ENCODE assay signal across 13 mouse cellular contexts in the genomic region with DNA sequence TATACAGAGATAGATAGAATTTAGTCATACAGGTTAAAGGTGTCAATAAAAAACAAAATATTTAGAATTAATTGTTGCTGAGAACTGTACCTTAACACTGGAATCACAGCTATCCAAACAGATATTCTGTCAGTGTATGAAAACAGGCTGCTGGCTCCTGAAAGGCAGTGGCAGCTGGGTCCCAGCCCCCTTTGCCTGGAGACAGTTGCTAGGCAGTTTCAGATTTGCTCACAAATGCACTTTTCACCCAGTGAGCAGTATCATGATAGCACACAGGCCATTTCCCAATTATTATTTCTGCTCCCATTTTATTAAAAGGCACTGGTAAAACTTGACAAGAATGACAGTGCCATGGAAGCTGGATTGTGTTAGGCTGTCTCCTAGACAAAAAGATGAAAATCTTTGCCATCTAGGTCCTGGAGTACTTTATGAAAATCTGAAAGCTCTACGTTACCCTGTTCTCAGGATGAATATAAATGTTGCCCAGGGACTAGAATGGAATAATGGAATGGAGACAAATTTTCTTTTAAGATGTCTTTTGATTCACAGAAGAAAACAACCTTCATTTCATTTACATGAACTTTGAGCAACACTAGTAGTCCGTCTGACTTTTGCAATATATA. TPM values are rescaled to one million over a fixed set of nuclear protein-coding genes. Genes with fewer than 3 reads are reported as not detected.
DNase-seq lines count a peak whose midpoint lies in the region; ATAC-seq and TF ChIP-seq lines count a peak whose summit lies in the region.
"Had no signal": no experiment of that assay in that cellular context is flagged by ENCODE, and none has a peak within 500 bp of the region (broad histone marks: within the 10 kb centered on the region; RNA-seq: fewer than 3 reads in every experiment).

No protein-coding gene starts in this region.

- TF ChIP-seq POLR2A in myocyte (IDR thresholded peaks at IDR 0.05; ENCODE audit: insufficient read length, low read depth) = no peak

- H3ac ChIP-seq in myocyte (ENCODE audit: control insufficient read depth, insufficient read length) = no peak overlapping the region

- TF ChIP-seq CTCF in hindbrain, postnatal 0 days (IDR thresholded peaks at IDR 0.05; ENCODE audit: low read depth) = no peak

- H3K4me2 ChIP-seq in heart, embryonic 11.5 days = no peak overlapping the region
- H3K4me2 ChIP-seq in hindbrain, postnatal 0 days (ENCODE audit: low read depth, low read length) = no peak overlapping the region
- H3K4me2 ChIP-seq in myocyte (ENCODE audit: low read depth) = no peak overlapping the region
- H3K4me2 ChIP-seq: embryonic facial prominence, embryonic 12.5 days had no signal

- no peaks in the 10 kb centered on the region for H3K9me3 ChIP-seq in heart, embryonic 11.5 days (replicated peaks; ENCODE audit: control insufficient read depth, low read length)
- no peaks in the 10 kb centered on the region for H3K9me3 ChIP-seq in hindbrain, postnatal 0 days (ENCODE audit: low read length)
- H3K9me3 ChIP-seq: embryonic facial prominence, embryonic 12.5 days had no signal

- H3K36me3 ChIP-seq in heart, embryonic 11.5 days (ENCODE audit: control insufficient read depth, insufficient read depth, low read length) = no peaks in the 10 kb centered on the region
- H3K36me3 ChIP-seq in hindbrain, postnatal 0 days (ENCODE audit: insufficient read depth, low read length) = no peaks in the 10 kb centered on the region
- H3K36me3 ChIP-seq in myocyte (ENCODE audit: control insufficient read depth, insufficient read depth) = no peaks in the 10 kb centered on the region
- H3K36me3 ChIP-seq: embryonic facial prominence, embryonic 12.5 days had no signal

- 81% methylated on average over 2 of the region's 2 CpGs for WGBS in heart, embryonic 11.5 days (ENCODE audit: insufficient replicate concordance)
- WGBS in hindbrain, postnatal 0 days = 59% methylated on average over 2 of the region's 2 CpGs

- no peak overlapping the region for H3K4me3 ChIP-seq in heart, embryonic 11.5 days (ENCODE audit: low read depth, low read length)
- H3K4me3 ChIP-seq in hindbrain, postnatal 0 days (ENCODE audit: low read length) = no peak overlapping the region
- no peak overlapping the region for H3K4me3 ChIP-seq in myocyte
- H3K4me3 ChIP-seq: embryonic facial prominence, embryonic 12.5 days had no signal

- no peak for ATAC-seq in heart, embryonic 11.5 days (replicated peaks; ENCODE audit: insufficient number of reproducible peaks, low FRiP score, low TSS enrichment)
- ATAC-seq in hindbrain, postnatal 0 days = peak; percentile 84

- H3K27ac ChIP-seq in heart, embryonic 11.5 days (ENCODE audit: low read depth, low read length) = no peak overlapping the region
- H3K27ac ChIP-seq in hindbrain, postnatal 0 days = no peak overlapping the region
- H3K27ac ChIP-seq: embryonic facial prominence, embryonic 12.5 days; kidney, postnatal 0 days had no signal

- H3K9ac ChIP-seq in heart, embryonic 11.5 days (ENCODE audit: low read depth, low read length) = no peak overlapping the region
- H3K9ac ChIP-seq in hindbrain, postnatal 0 days (replicated peaks; ENCODE audit: low read length) = no peak overlapping the region
- H3K9ac ChIP-seq: embryonic facial prominence, embryonic 12.5 days had no signal

- H3K4me1 ChIP-seq in heart, embryonic 11.5 days (ENCODE audit: control insufficient read depth, insufficient read depth, low read length) = no peaks in the 10 kb centered on the region
- H3K4me1 ChIP-seq in hindbrain, postnatal 0 days (ENCODE audit: insufficient read depth, low read length) = no peaks in the 10 kb centered on the region
- H3K4me1 ChIP-seq: embryonic facial prominence, embryonic 12.5 days had no signal

- H3K79me2 ChIP-seq in myocyte (ENCODE audit: control insufficient read depth, insufficient read depth) = no peaks in the 10 kb centered on the region

- DNase-seq in heart, adult 11 months = peak; percentile 87
- peak; percentile 32 for DNase-seq in embryo, embryonic 11 days
- peak; percentile 72 for DNase-seq in hindbrain, postnatal 0 days (ENCODE audit: low spot score)
- no peak for DNase-seq in kidney, adult 8-10 months
- DNase-seq in ovary, postnatal 14 days (ENCODE audit: low spot score) = no peak
- DNase-seq in kidney, adult 18-20 months = no peak
- DNase-seq: gastrocnemius, postnatal 25 days; liver; lung, postnatal 4 days had no signal

- H3K27me3 ChIP-seq in heart, embryonic 11.5 days (ENCODE audit: control insufficient read depth, insufficient read depth, low read length) = no peaks in the 10 kb centered on the region
- no peaks in the 10 kb centered on the region for H3K27me3 ChIP-seq in hindbrain, postnatal 0 days (ENCODE audit: insufficient read depth, low read length)
- no peaks in the 10 kb centered on the region for H3K27me3 ChIP-seq in myocyte (ENCODE audit: control insufficient read depth, insufficient read depth, insufficient read length)
- H3K27me3 ChIP-seq: embryonic facial prominence, embryonic 12.5 days had no signal

TF ChIP-seq in myocyte, 11 proteins besides CTCF, POLR2A, EP300 and RAD21:
- TF ChIP-seq TCF12 (IDR thresholded peaks at IDR 0.05; ENCODE audit: insufficient read depth, poor library complexity, severe bottlenecking) = no peak
- TF ChIP-seq USF1 (IDR thresholded peaks at IDR 0.05; ENCODE audit: low read depth) = no peak
- peak in 2 of 3 experiments; percentile 10 to 24 for TF ChIP-seq MYOD1 (IDR thresholded peaks at IDR 0.05; ENCODE audit: control insufficient read depth in 1 of 3, insufficient read length in 2 of 3, low read depth in 2 of 3)
- TF ChIP-seq E2F4 (IDR thresholded peaks at IDR 0.05; ENCODE audit: insufficient read depth) = no peak
- TF ChIP-seq REST (IDR thresholded peaks at IDR 0.05; ENCODE audit: insufficient read depth, insufficient read length) = no peak
- TF ChIP-seq CEBPB (IDR thresholded peaks at IDR 0.05; ENCODE audit: insufficient read depth, poor library complexity, severe bottlenecking) = no peak

RNA-seq across cellular contexts. Expression of gene 1700019D03Rik, which starts 48.0 kb away (rescaled TPM):
- polyA plus RNA-seq in heart, embryonic 11.5 days (2014; fragmentation: Nextera tagmentation; extraction: Ambion mirVana) = 0.72 and 0.90 TPM in 2 replicates
- 2.8 and 6.4 TPM in 2 replicates for total RNA-seq in hindbrain, postnatal 0 days (2014; rRNA removed)
- polyA plus RNA-seq in hindbrain, postnatal 0 days (2015; fragmentation: Nextera tagmentation; extraction: Ambion mirVana) = 5.5 and 7.1 TPM in 2 replicates
- polyA plus RNA-seq in myocyte (2012; fragmentation: generic; extraction: Trizol) = 0.01 TPM

Comparison
In these comparisons a context has a peak if more than half of its experiments do, and no peak if none do; other contexts are left out.
1. DNase-seq: peak in heart, adult 11 months (single experiment), embryo, embryonic 11 days (single experiment) and hindbrain, postnatal 0 days (single experiment); none in kidney, adult 8-10 months (0 of 2), ovary, postnatal 14 days (single experiment) and kidney, adult 18-20 months (single experiment).